Mouse (Mus musculus) heart, postnatal 0 days (tissue): Measurements from ENCODE around the gene Adcy6.

Experiments used
- CTCF ChIP-seq: IDR thresholded peaks from 2 replicates; pipeline ENCODE4 v1.5.1; 2016; ENCODE audit warnings: antibody characterized with exemption, control low read depth, low read depth
- EP300 ChIP-seq: IDR thresholded peaks from 2 replicates; pipeline ENCODE4 v1.6.1; 2016; ENCODE audit warnings: antibody characterized with exemption, low read depth

- TF ChIP-seq CTCF (no peak), EP300 (no peak)
Measured at GRCm38 (mm10) chr15:98569216-98569615, 40.7 kb downstream of the Adcy6 start.
